Mouse (Mus musculus): Measurements from ENCODE around the gene Zg16. TPM values are rescaled to one million over a fixed set of nuclear protein-coding genes. Genes with fewer than 3 reads are reported as not detected.

The Zg16 gene
- polyA plus RNA-seq, 1 experiment from 2014 or later = 29.5 TPM

- H3K36me3 ChIP-seq (ENCODE audit: control insufficient read depth, insufficient read depth, low read length) = no peaks in the 10 kb centered on the region
- peaks cover 10% of the 10 kb centered on the region for H3K4me1 ChIP-seq (ENCODE audit: control insufficient read depth, insufficient read depth, low read length)
- no peaks in the 10 kb centered on the region for H3K27me3 ChIP-seq (ENCODE audit: control insufficient read depth, insufficient read depth, low read length)
- WGBS = 42% methylated on average over 18 of the region's 18 CpGs
- no peak overlapping the region for H3K4me2 ChIP-seq (ENCODE audit: low read depth, low read length)
- H3K9ac ChIP-seq (ENCODE audit: low read length) = no peak overlapping the region
- no peak overlapping the region for H3K4me3 ChIP-seq (replicated peaks; ENCODE audit: low read length)
- no peaks in the 10 kb centered on the region for H3K9me3 ChIP-seq (replicated peaks; ENCODE audit: control insufficient read depth, low read length)
- H3K27ac ChIP-seq (ENCODE audit: low read length) = no peak overlapping the region
- ATAC-seq (ENCODE audit: insufficient read depth, low FRiP score) = no peak
Observed at GRCm38 (mm10) chr7:127110239-127111007, 23.3 kb upstream of the Zg16 start.

GRCm38 (mm10) chr7:127105551-127105950, 18.4 kb upstream of the Zg16 start:
- H3K27me3 ChIP-seq (ENCODE audit: control insufficient read depth, insufficient read depth, low read length) = no peaks in the 10 kb centered on the region
- H3K9ac ChIP-seq (ENCODE audit: low read length) = no peak overlapping the region
- no peaks in the 10 kb centered on the region for H3K9me3 ChIP-seq (replicated peaks; ENCODE audit: control insufficient read depth, low read length)
- H3K27ac ChIP-seq (ENCODE audit: low read length) = no peak overlapping the region
- H3K4me2 ChIP-seq (ENCODE audit: low read depth, low read length) = no peak overlapping the region
- no peak for ATAC-seq (ENCODE audit: insufficient read depth, low FRiP score)
- no peaks in the 10 kb centered on the region for H3K4me1 ChIP-seq (ENCODE audit: control insufficient read depth, insufficient read depth, low read length)
- 69% methylated on average over 7 of the region's 7 CpGs for WGBS
- no peak overlapping the region for H3K4me3 ChIP-seq (replicated peaks; ENCODE audit: low read length)
- H3K36me3 ChIP-seq (ENCODE audit: control insufficient read depth, insufficient read depth, low read length) = no peaks in the 10 kb centered on the region

GRCm38 (mm10) chr7:127104560-127105332, 17.6 kb upstream of the Zg16 start:
- WGBS = 14% methylated on average over 17 of the region's 17 CpGs
- no peaks in the 10 kb centered on the region for H3K36me3 ChIP-seq (ENCODE audit: control insufficient read depth, insufficient read depth, low read length)
- peak; percentile 88 for ATAC-seq (ENCODE audit: insufficient read depth, low FRiP score)

GRCm38 (mm10) chr7:127103960-127104359, 16.8 kb upstream of the Zg16 start:
- Histone ChIP-seq H3K4me2 (ENCODE audit: low read depth, low read length) (0 out of 2 replicates have a peak overlapping the region, but pooled peaks have one; percentile 59), H3K36me3 (ENCODE audit: control insufficient read depth, insufficient read depth, low read length) (no peaks in the 10 kb centered on the region), H3K4me3 (replicated peaks; ENCODE audit: low read length) (no peak overlapping the region), H3K9me3 (replicated peaks; ENCODE audit: control insufficient read depth, low read length) (no peaks in the 10 kb centered on the region), H3K9ac (ENCODE audit: low read length) (peak overlapping the region; percentile 46), H3K27me3 (ENCODE audit: control insufficient read depth, insufficient read depth, low read length) (no peaks in the 10 kb centered on the region), H3K27ac (ENCODE audit: low read length) (no peak overlapping the region), H3K4me1 (ENCODE audit: control insufficient read depth, insufficient read depth, low read length) (no peaks in the 10 kb centered on the region)
- WGBS = 61% methylated on average over 6 of the region's 6 CpGs
- ATAC-seq (ENCODE audit: insufficient read depth, low FRiP score) = no peak

More at GRCm38 (mm10) chr7:127104560-127105332, 17.6 kb upstream of the Zg16 start:
- peak overlapping the region; percentile 59 for H3K4me2 ChIP-seq (ENCODE audit: low read depth, low read length)
- H3K27ac ChIP-seq (ENCODE audit: low read length) = no peak overlapping the region
- H3K9me3 ChIP-seq (replicated peaks; ENCODE audit: control insufficient read depth, low read length) = no peaks in the 10 kb centered on the region
- peak overlapping the region; percentile 45 for H3K4me3 ChIP-seq (replicated peaks; ENCODE audit: low read length)
- no peaks in the 10 kb centered on the region for H3K27me3 ChIP-seq (ENCODE audit: control insufficient read depth, insufficient read depth, low read length)
- peak overlapping the region; percentile 59 for H3K9ac ChIP-seq (ENCODE audit: low read length)
- H3K4me1 ChIP-seq (ENCODE audit: control insufficient read depth, insufficient read depth, low read length) = no peaks in the 10 kb centered on the region

- Histone ChIP-seq H3K9me3 (replicated peaks; ENCODE audit: control insufficient read depth, low read length) (no peaks in the 10 kb centered on the region), H3K27ac (ENCODE audit: low read length) (no peak overlapping the region), H3K27me3 (ENCODE audit: control insufficient read depth, insufficient read depth, low read length) (no peaks in the 10 kb centered on the region), H3K9ac (ENCODE audit: low read length) (no peak overlapping the region), H3K4me3 (replicated peaks; ENCODE audit: low read length) (no peak overlapping the region), H3K36me3 (ENCODE audit: control insufficient read depth, insufficient read depth, low read length) (no peaks in the 10 kb centered on the region), H3K4me2 (ENCODE audit: low read depth, low read length) (no peak overlapping the region), H3K4me1 (ENCODE audit: control insufficient read depth, insufficient read depth, low read length) (no peaks in the 10 kb centered on the region)
- WGBS = 70% methylated on average over 6 of the region's 6 CpGs
- no peak for ATAC-seq (ENCODE audit: insufficient read depth, low FRiP score)
Observed at GRCm38 (mm10) chr7:127102148-127102547, 15.0 kb upstream of the Zg16 start.

GRCm38 (mm10) chr7:127101451-127102016, 14.4 kb upstream of the Zg16 start:
- WGBS = 25% methylated on average over 2 of the region's 2 CpGs
- H3K4me2 ChIP-seq (ENCODE audit: low read depth, low read length) = no peak overlapping the region
- no peak overlapping the region for H3K9ac ChIP-seq (ENCODE audit: low read length)
- no peaks in the 10 kb centered on the region for H3K4me1 ChIP-seq (ENCODE audit: control insufficient read depth, insufficient read depth, low read length)
- ATAC-seq (ENCODE audit: insufficient read depth, low FRiP score) = no peak
- no peaks in the 10 kb centered on the region for H3K36me3 ChIP-seq (ENCODE audit: control insufficient read depth, insufficient read depth, low read length)
- H3K27me3 ChIP-seq (ENCODE audit: control insufficient read depth, insufficient read depth, low read length) = no peaks in the 10 kb centered on the region
- H3K27ac ChIP-seq (ENCODE audit: low read length) = no peak overlapping the region
- H3K4me3 ChIP-seq (replicated peaks; ENCODE audit: low read length) = no peak overlapping the region
- H3K9me3 ChIP-seq (replicated peaks; ENCODE audit: control insufficient read depth, low read length) = no peaks in the 10 kb centered on the region

- Histone ChIP-seq H3K4me2 (ENCODE audit: low read depth, low read length) (no peak overlapping the region), H3K36me3 (ENCODE audit: control insufficient read depth, insufficient read depth, low read length) (no peaks in the 10 kb centered on the region), H3K9me3 (replicated peaks; ENCODE audit: control insufficient read depth, low read length) (no peaks in the 10 kb centered on the region), H3K9ac (ENCODE audit: low read length) (no peak overlapping the region), H3K4me3 (replicated peaks; ENCODE audit: low read length) (no peak overlapping the region), H3K27ac (ENCODE audit: low read length) (no peak overlapping the region), H3K4me1 (ENCODE audit: control insufficient read depth, insufficient read depth, low read length) (no peaks in the 10 kb centered on the region), H3K27me3 (ENCODE audit: control insufficient read depth, insufficient read depth, low read length) (no peaks in the 10 kb centered on the region)
- WGBS = 74% methylated on average over 4 of the region's 4 CpGs
- no peak for ATAC-seq (ENCODE audit: insufficient read depth, low FRiP score)
Observed at GRCm38 (mm10) chr7:127099528-127099927, 12.4 kb upstream of the Zg16 start.

GRCm38 (mm10) chr7:127098950-127099349, 11.8 kb upstream of the Zg16 start:
- Histone ChIP-seq H3K27me3 (ENCODE audit: control insufficient read depth, insufficient read depth, low read length) (no peaks in the 10 kb centered on the region), H3K36me3 (ENCODE audit: control insufficient read depth, insufficient read depth, low read length) (no peaks in the 10 kb centered on the region), H3K4me1 (ENCODE audit: control insufficient read depth, insufficient read depth, low read length) (no peaks in the 10 kb centered on the region), H3K4me2 (ENCODE audit: low read depth, low read length) (no peak overlapping the region), H3K9me3 (replicated peaks; ENCODE audit: control insufficient read depth, low read length) (no peaks in the 10 kb centered on the region), H3K9ac (ENCODE audit: low read length) (no peak overlapping the region), H3K4me3 (replicated peaks; ENCODE audit: low read length) (no peak overlapping the region), H3K27ac (ENCODE audit: low read length) (no peak overlapping the region)
- no peak for ATAC-seq (ENCODE audit: insufficient read depth, low FRiP score)
- 85% methylated on average over 4 of the region's 4 CpGs for WGBS

- H3K36me3 ChIP-seq (ENCODE audit: control insufficient read depth, insufficient read depth, low read length) = no peaks in the 10 kb centered on the region
- no peak overlapping the region for H3K4me2 ChIP-seq (ENCODE audit: low read depth, low read length)
- H3K9me3 ChIP-seq (replicated peaks; ENCODE audit: control insufficient read depth, low read length) = no peaks in the 10 kb centered on the region
- H3K27me3 ChIP-seq (ENCODE audit: control insufficient read depth, insufficient read depth, low read length) = no peaks in the 10 kb centered on the region
- H3K4me3 ChIP-seq (replicated peaks; ENCODE audit: low read length) = no peak overlapping the region
- H3K4me1 ChIP-seq (ENCODE audit: control insufficient read depth, insufficient read depth, low read length) = no peaks in the 10 kb centered on the region
- H3K27ac ChIP-seq (ENCODE audit: low read length) = no peak overlapping the region
- 83% methylated on average over 5 of the region's 5 CpGs for WGBS
- ATAC-seq (ENCODE audit: insufficient read depth, low FRiP score) = no peak
- H3K9ac ChIP-seq (ENCODE audit: low read length) = no peak overlapping the region
Observed at GRCm38 (mm10) chr7:127098521-127098920, 11.4 kb upstream of the Zg16 start.

Data from stomach, embryonic 16.5 days (tissue).